Mouse (Mus musculus) MEL (cell line): ENCODE results near the gene Abcc1. TPM values are rescaled to one million over a fixed set of nuclear protein-coding genes. Genes with fewer than 3 reads are reported as not detected.
A peak's percentile ranks its signal among the peaks of the same experiment; 100 is the strongest.

Experiments used
- DNase-seq: peaks from one replicate; pipeline ENCODE4 v3.0.0; 2011; ENCODE audit warnings: low read depth, low spot score
- H3K27ac ChIP-seq: 2 replicates; pipeline ENCODE4 v1.5.1; 2012; ENCODE audit warnings: low read depth, mild to moderate bottlenecking, control low read depth, low read length, moderate library complexity; ENCODE audit not compliant: control insufficient read depth
- H3K27me3 ChIP-seq, 2 experiments: fragments of 150-350 bp in 1 of 2; sonication (generic) in 1 of 2; 2 replicates each; pipeline ENCODE4 v1.6.1; 2012; ENCODE audit warnings: low read length in 2 of 2, mild to moderate bottlenecking in 2 of 2, improper control_type of control experiment in 1 of 2, moderate library complexity in 1 of 2; ENCODE audit not compliant: insufficient read depth in 2 of 2, control insufficient read depth in 1 of 2
- H3K36me3 ChIP-seq, 2 experiments: 2 replicates each; pipeline ENCODE4 v1.6.1; 2012 to 2014; ENCODE audit warnings: low read length in 2 of 2, improper control_type of control experiment in 1 of 2, inconsistent platforms in 1 of 2, mild to moderate bottlenecking in 1 of 2; ENCODE audit not compliant: insufficient read depth in 2 of 2, control insufficient read depth in 1 of 2
- H3K4me1 ChIP-seq, 2 experiments: fragments of 150-350 bp in 1 of 2; sonication (generic) in 1 of 2; 2 replicates each; pipeline ENCODE4 v1.6.1; 2012; ENCODE audit warnings: low read length in 2 of 2, improper control_type of control experiment in 1 of 2, mild to moderate bottlenecking in 1 of 2; ENCODE audit not compliant: insufficient read depth in 2 of 2, control insufficient read depth in 1 of 2
- H3K4me3 ChIP-seq, 2 experiments: fragments of 150-350 bp in 1 of 2; sonication (generic) in 1 of 2; 2 replicates each; pipeline ENCODE4 v1.5.1; 2012; ENCODE audit warnings: low read depth in 2 of 2, low read length in 2 of 2, mild to moderate bottlenecking in 2 of 2, moderate library complexity in 2 of 2, control low read depth in 1 of 2, improper control_type of control experiment in 1 of 2; ENCODE audit not compliant: control insufficient read depth in 1 of 2, insufficient read depth in 1 of 2
- H3K79me2 ChIP-seq: 2 replicates; pipeline ENCODE4 v1.6.1; 2012; ENCODE audit warnings: mild to moderate bottlenecking, low read length, moderate library complexity; ENCODE audit not compliant: control insufficient read depth, poor library complexity, insufficient read depth
- H3K9ac ChIP-seq: 2 replicates; pipeline ENCODE4 v1.6.1; 2012; ENCODE audit warnings: low read depth, mild to moderate bottlenecking, control low read depth, low read length, moderate library complexity; ENCODE audit not compliant: control insufficient read depth, poor library complexity, severe bottlenecking
- H3K9me3 ChIP-seq: fragments of 150-350 bp; sonication (generic); replicated peaks from 2 replicates; pipeline ENCODE4 v1.6.1; 2012; ENCODE audit warnings: mild to moderate bottlenecking, low read length, improper control_type of control experiment, moderate library complexity; ENCODE audit not compliant: insufficient read depth
- CHD1 ChIP-seq: IDR thresholded peaks from 2 replicates; pipeline ENCODE4 v1.6.1; 2012; ENCODE audit warnings: low read depth, mild to moderate bottlenecking, inconsistent platforms, low read length, improper control_type of control experiment
- CTCF ChIP-seq, 3 experiments: IDR thresholded peaks in 2 of 3; conservative IDR thresholded peaks in 1 of 3; 2 replicates each; pipeline ENCODE4 v1.5.1; 2011 to 2012; ENCODE audit warnings: low read length in 3 of 3, low read depth in 2 of 3, mild to moderate bottlenecking in 2 of 3, improper control_type of control experiment in 1 of 3, inconsistent platforms in 1 of 3, mixed read lengths in 1 of 3, moderate library complexity in 1 of 3; ENCODE audit not compliant: control insufficient read depth in 1 of 3, insufficient read depth in 1 of 3, poor library complexity in 1 of 3, severe bottlenecking in 1 of 3
- E2F4 ChIP-seq: IDR thresholded peaks from 2 replicates; pipeline ENCODE4 v1.6.1; 2011; ENCODE audit warnings: low read depth, low read length, improper control_type of control experiment, borderline replicate concordance
- EP300 ChIP-seq, 2 experiments: IDR thresholded peaks; 2 replicates each; pipeline ENCODE4 v1.6.1; 2011; ENCODE audit warnings: improper control_type of control experiment in 2 of 2, low read length in 2 of 2, low read depth in 1 of 2, mild to moderate bottlenecking in 1 of 2
- ETS1 ChIP-seq: IDR thresholded peaks from 2 replicates; pipeline ENCODE4 v1.6.1; 2012; ENCODE audit warnings: low read depth, mild to moderate bottlenecking, inconsistent platforms, low read length, improper control_type of control experiment, moderate library complexity
- GATA1 ChIP-seq: IDR thresholded peaks from 2 replicates; pipeline ENCODE4 v1.6.1; 2011; ENCODE audit warnings: low read depth, low read length, improper control_type of control experiment
- HCFC1 ChIP-seq: IDR thresholded peaks from 2 replicates; pipeline ENCODE4 v1.6.1; 2012; ENCODE audit warnings: low read depth, mild to moderate bottlenecking, inconsistent platforms, low read length, improper control_type of control experiment, moderate library complexity
- KAT2A ChIP-seq: conservative IDR thresholded peaks from 2 replicates; pipeline ENCODE4 v1.6.1; 2012; ENCODE audit warnings: low read depth, low read length, improper control_type of control experiment, inconsistent platforms
- MAX ChIP-seq: IDR thresholded peaks from 2 replicates; pipeline ENCODE4 v1.6.1; 2011; ENCODE audit warnings: low read length, improper control_type of control experiment
- MAZ ChIP-seq: IDR thresholded peaks from 2 replicates; pipeline ENCODE4 v1.6.1; 2012; ENCODE audit warnings: low read depth, mild to moderate bottlenecking, inconsistent platforms, low read length, improper control_type of control experiment
- MEF2A ChIP-seq: IDR thresholded peaks from 2 replicates; pipeline ENCODE4 v1.6.1; 2014; ENCODE audit warnings: low read depth, mild to moderate bottlenecking, inconsistent platforms, low read length, improper control_type of control experiment; ENCODE audit not compliant: poor library complexity, insufficient replicate concordance, severe bottlenecking; ENCODE audit errors: extremely low read depth
- MXI1 ChIP-seq: IDR thresholded peaks from 2 replicates; pipeline ENCODE4 v1.6.1; 2011; ENCODE audit warnings: mild to moderate bottlenecking, low read depth, low read length, improper control_type of control experiment
- MYC ChIP-seq: IDR thresholded peaks from 2 replicates; pipeline ENCODE4 v1.6.1; 2011; ENCODE audit warnings: low read depth, mild to moderate bottlenecking, low read length, improper control_type of control experiment, moderate library complexity
- NELFE ChIP-seq: IDR thresholded peaks from 2 replicates; pipeline ENCODE4 v1.6.1; 2011; ENCODE audit warnings: low read depth, low read length, improper control_type of control experiment
- NRF1 ChIP-seq: IDR thresholded peaks from 2 replicates; pipeline ENCODE4 v1.6.1; 2014; ENCODE audit warnings: low read depth, mild to moderate bottlenecking, inconsistent platforms, low read length, improper control_type of control experiment, moderate library complexity; ENCODE audit not compliant: poor library complexity, insufficient read depth, severe bottlenecking
- POLR2A ChIP-seq, 2 experiments: IDR thresholded peaks; 2 replicates each; pipeline ENCODE4 v1.6.1; 2011 to 2012; ENCODE audit warnings: low read length in 2 of 2, mild to moderate bottlenecking in 2 of 2, control low read depth in 1 of 2, improper control_type of control experiment in 1 of 2, low read depth in 1 of 2, moderate library complexity in 1 of 2; ENCODE audit not compliant: control insufficient read depth in 1 of 2, insufficient read depth in 1 of 2, poor library complexity in 1 of 2
- POLR2AphosphoS2 ChIP-seq: IDR thresholded peaks from 2 replicates; pipeline ENCODE4 v1.6.1; 2011; ENCODE audit warnings: low read length, improper control_type of control experiment
- POLR2AphosphoS5 ChIP-seq: IDR thresholded peaks from 2 replicates; pipeline ENCODE4 v1.6.1; 2012; ENCODE audit warnings: low read depth, borderline replicate concordance, mild to moderate bottlenecking, inconsistent platforms, low read length, moderate library complexity, mixed read lengths
- RAD21 ChIP-seq: IDR thresholded peaks from 2 replicates; pipeline ENCODE4 v1.6.1; 2011; ENCODE audit warnings: mild to moderate bottlenecking, low read depth, low read length, improper control_type of control experiment
- RCOR1 ChIP-seq: IDR thresholded peaks from 2 replicates; pipeline ENCODE4 v1.6.1; 2012; ENCODE audit warnings: low read depth, mild to moderate bottlenecking, inconsistent platforms, low read length, improper control_type of control experiment
- SIN3A ChIP-seq: IDR thresholded peaks from 2 replicates; pipeline ENCODE4 v1.6.1; 2012; ENCODE audit warnings: low read length, improper control_type of control experiment, inconsistent platforms
- TAL1 ChIP-seq: IDR thresholded peaks from 2 replicates; pipeline ENCODE4 v1.6.1; 2012; ENCODE audit warnings: mild to moderate bottlenecking, inconsistent platforms, low read length, moderate library complexity, mixed read lengths
- TBP ChIP-seq: IDR thresholded peaks from 2 replicates; pipeline ENCODE4 v1.8.0; 2011; ENCODE audit warnings: low read depth, low read length, improper control_type of control experiment
- UBTF ChIP-seq: IDR thresholded peaks from 2 replicates; pipeline ENCODE4 v1.6.1; 2012; ENCODE audit warnings: low read depth, mild to moderate bottlenecking, inconsistent platforms, low read length, improper control_type of control experiment, moderate library complexity, borderline replicate concordance; ENCODE audit not compliant: insufficient read depth
- ZC3H11A ChIP-seq: IDR thresholded peaks from 2 replicates; pipeline ENCODE4 v1.6.1; 2012; ENCODE audit warnings: low read depth, mild to moderate bottlenecking, inconsistent platforms, low read length, improper control_type of control experiment
- ZNF384 ChIP-seq: IDR thresholded peaks from 2 replicates; pipeline ENCODE4 v1.6.1; 2012; ENCODE audit warnings: low read depth, mild to moderate bottlenecking, inconsistent platforms, low read length, improper control_type of control experiment
- polyA plus RNA-seq, 2 experiments: library from polyadenylated mRNA; stranded (reverse) in 1 of 2; unstranded in 1 of 2; fragments of >175 nt in 1 of 2; fragments of >200 nt in 1 of 2; gene quantifications; 2 replicates each; pipeline versions ENCODE4 v1.2.1 to v1.2.4; 2012; ENCODE audit warnings: low replicate concordance in 2 of 2, low read depth in 1 of 2; ENCODE audit not compliant: insufficient read length in 2 of 2, insufficient read depth in 1 of 2, missing spikeins in 1 of 2
- total RNA-seq: library from RNA; depleted of rRNA; stranded (reverse); fragments of 300-350 nt; gene quantifications from 2 replicates; pipeline ENCODE4 v1.2.3, GENCODE M21; 2012

Gene Abcc1
- total and polyA plus RNA-seq, 3 experiments = 31.5 to 39.8 (median 34.2) TPM

DNA sequence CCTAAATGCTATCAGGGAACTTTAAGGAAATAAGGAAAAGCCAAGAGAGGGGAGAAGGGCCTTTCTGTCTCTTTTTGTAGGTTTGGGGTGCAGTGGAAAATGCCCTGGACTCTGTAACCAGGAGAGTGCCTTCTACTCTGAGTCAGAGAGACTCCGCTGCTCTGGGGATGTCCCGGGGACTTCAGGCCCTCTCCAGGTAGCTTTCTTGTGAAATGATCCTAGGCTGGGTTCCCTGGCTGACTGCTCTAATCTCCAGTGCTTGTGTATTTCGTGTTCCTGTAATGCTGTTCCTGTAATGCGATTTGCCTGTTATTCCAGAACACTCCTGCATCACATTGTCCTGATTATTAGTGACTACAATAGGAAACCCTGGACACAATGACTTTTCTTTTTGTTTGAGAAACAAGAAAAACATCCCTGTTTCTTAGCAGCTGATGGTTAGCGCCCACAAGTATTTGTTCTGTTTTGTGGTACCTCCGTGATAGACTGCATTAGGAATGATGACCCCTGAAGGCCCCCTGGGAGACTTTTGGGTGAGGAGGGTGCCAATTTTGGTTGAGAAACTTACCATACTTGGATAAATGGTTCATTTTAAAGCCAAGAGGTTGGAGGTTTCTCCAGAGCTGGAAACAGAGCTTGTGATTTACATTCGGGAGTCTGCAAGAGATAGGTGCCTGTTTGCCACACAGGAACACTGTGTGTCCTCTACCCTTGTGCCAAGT is 902 bp downstream of the Abcc1 start:
- TF ChIP-seq TAL1 (no peak), HCFC1 (no peak), MYC (no peak)
- Histone ChIP-seq H3K9ac (peak overlapping the region; percentile 92), H3K4me3 (peak overlapping the region; percentile 75 to 88), H3K27me3 (no peaks in the 10 kb centered on the region), H3K9me3 (no peaks in the 10 kb centered on the region), H3K36me3 (peaks cover 0 to 57% of the 10 kb centered on the region in 2 experiments; a peak in 2 of 4 replicates), H3K27ac (peak overlapping the region; percentile 59), H3K4me1 (peaks cover 39 to 56% of the 10 kb centered on the region in 2 experiments), H3K79me2 (peaks cover 55% of the 10 kb centered on the region)
- no peak for DNase-seq

DNA sequence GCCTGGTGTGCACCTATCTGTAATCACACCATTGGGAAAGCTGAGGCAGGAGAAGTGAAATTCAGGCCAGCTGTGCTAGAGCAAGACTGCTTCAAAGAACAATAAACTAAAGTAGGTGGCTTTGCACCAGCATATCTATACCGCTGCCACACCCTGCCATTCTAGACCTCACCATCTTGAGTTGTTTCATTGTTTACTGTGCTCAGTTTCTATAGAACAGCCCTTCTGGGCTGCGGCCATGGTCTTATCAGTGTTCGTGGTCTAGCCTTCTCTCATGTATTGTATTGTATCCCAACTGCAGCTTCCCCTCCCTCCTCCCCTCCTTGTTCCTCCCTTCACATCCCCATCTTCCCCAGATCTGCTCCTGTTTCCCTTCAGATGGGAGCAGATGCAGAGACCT is 2.1 kb downstream of the Abcc1 start:
- Histone ChIP-seq H3K4me3 (peak overlapping the region; percentile 6 to 13; a peak in 2 of 4 replicates), H3K79me2 (peaks cover 66% of the 10 kb centered on the region), H3K9me3 (no peaks in the 10 kb centered on the region), H3K4me1 (peaks cover 37 to 49% of the 10 kb centered on the region in 2 experiments), H3K36me3 (peaks cover 0 to 54% of the 10 kb centered on the region in 2 experiments; a peak in 3 of 4 replicates), H3K27ac (peak overlapping the region; percentile 53), H3K27me3 (no peaks in the 10 kb centered on the region), H3K9ac (peak overlapping the region; percentile 16; the same call in 1 of the 2 replicates)
- TF ChIP-seq POLR2A (IDR thresholded peaks at IDR 0.05; ENCODE audit: control insufficient read depth in 1 of 2, insufficient read depth in 1 of 2, low read depth in 1 of 2, low read length in 2 of 2, poor library complexity in 1 of 2) (no peak), GATA1 (peak; percentile 61), MYC (peak; percentile 36; the same call in 1 of the 2 replicates), UBTF (no peak), MAX (0 out of 2 replicates have a peak, but pooled peaks have one; percentile 27), ETS1 (peak; percentile 58; the same call in 1 of the 2 replicates), SIN3A (no peak; the same call in 1 of the 2 replicates), CHD1 (no peak), MAZ (peak; percentile 50; the same call in 1 of the 2 replicates), TAL1 (0 out of 2 replicates have a peak, but pooled peaks have one; percentile 9), RAD21 (no peak), MEF2A (no peak), NRF1 (no peak), E2F4 (no peak), HCFC1 (0 out of 2 replicates have a peak, but pooled peaks have one; percentile 35), EP300 (IDR thresholded peaks at IDR 0.05; ENCODE audit: low read depth in 1 of 2, low read length in 2 of 2) (peak; percentile 32 to 33; a peak in 2 of 4 replicates), TBP (0 out of 2 replicates have a peak, but pooled peaks have one; percentile 28), RCOR1 (no peak; the same call in 1 of the 2 replicates), CTCF (IDR thresholded peaks at IDR 0.05 in 2 of 3, conservative IDR thresholded peaks at IDR 0.05 in 1 of 3; ENCODE audit: control insufficient read depth in 1 of 3, insufficient read depth in 1 of 3, low read depth in 2 of 3, low read length in 3 of 3, poor library complexity in 1 of 3, severe bottlenecking in 1 of 3) (no peak), POLR2AphosphoS5 (no peak), MXI1 (peak; percentile 34; the same call in 1 of the 2 replicates), POLR2AphosphoS2 (no peak), ZC3H11A (no peak), NELFE (no peak), KAT2A (no peak), ZNF384 (no peak)
- DNase-seq = peak; percentile 60
